Mouse (Mus musculus) neural tube, embryonic 13.5 days (tissue): Measurements from ENCODE around the gene Pin4. TPM values are rescaled to one million over a fixed set of nuclear protein-coding genes. Genes with fewer than 3 reads are reported as not detected.
"Not testable (repeated sequence)": the region's sequence is repeated elsewhere in the genome, so short reads cannot be mapped to it uniquely, and the experiment has no call there.

ENCODE experiments used
- ATAC-seq: fragments of 200-750 bp; cut with Nextera tagmentation; 2 replicates; pipeline ENCODE4 v1.8.0; 2017; ENCODE audit warnings: low read depth, mild to moderate bottlenecking, moderate TSS enrichment, moderate library complexity
- H3K27ac ChIP-seq: fragments of 300-500 bp; sonication (generic); replicated peaks from 2 replicates; pipeline ENCODE4 v1.5.1; 2015; ENCODE audit warnings: moderate library complexity, mild to moderate bottlenecking, inconsistent platforms
- H3K27me3 ChIP-seq: fragments of 300-500 bp; sonication (generic); 2 replicates; pipeline ENCODE4 v1.6.1; 2015; ENCODE audit warnings: mild to moderate bottlenecking, inconsistent platforms
- H3K36me3 ChIP-seq: fragments of 300-500 bp; sonication (generic); 2 replicates; pipeline ENCODE4 v1.6.1; 2015; ENCODE audit warnings: mild to moderate bottlenecking, inconsistent platforms
- H3K4me1 ChIP-seq: fragments of 300-500 bp; sonication (generic); replicated peaks from 2 replicates; pipeline ENCODE4 v1.6.1; 2015; ENCODE audit warnings: inconsistent platforms
- H3K4me2 ChIP-seq: fragments of 300-500 bp; sonication (generic); 2 replicates; pipeline ENCODE4 v1.6.1; 2015; ENCODE audit warnings: inconsistent platforms, mild to moderate bottlenecking, moderate library complexity
- H3K4me3 ChIP-seq: fragments of 300-500 bp; sonication (generic); 2 replicates; pipeline ENCODE4 v1.5.1; 2015; ENCODE audit warnings: mild to moderate bottlenecking, inconsistent platforms
- H3K9ac ChIP-seq: fragments of 300-500 bp; sonication (generic); 2 replicates; pipeline ENCODE4 v1.6.1; 2015; ENCODE audit warnings: moderate library complexity, mild to moderate bottlenecking, inconsistent platforms
- H3K9me3 ChIP-seq: fragments of 300-500 bp; sonication (generic); 2 replicates; pipeline ENCODE4 v1.6.1; 2016; ENCODE audit warnings: inconsistent platforms
- WGBS: fragments of 180-500 bp; shearing (Covaris S2); methylation state at CpG from one replicate; pipeline ENCODE4 v1.1.7; 2015; 5-methylcytosine and 5-hydroxymethylcytosine counted together
- polyA plus RNA-seq: library from polyadenylated mRNA; unstranded; fragments of >200 nt; fragmentation: Nextera tagmentation; extraction: Ambion mirVana; gene quantifications from 2 replicates; pipeline ENCODE4 v1.2.1, GENCODE M21; 2015

Gene Pin4
- polyA plus RNA-seq, 1 experiment from 2014 or later, result 97.1 TPM

GRCm38 (mm10) chrX:102085798-102086443 is 33.3 kb upstream of the Pin4 start:
- no peaks in the 10 kb centered on the region for H3K36me3 ChIP-seq
- peaks cover 26% of the 10 kb centered on the region for H3K27me3 ChIP-seq
- H3K9me3 ChIP-seq, result no peaks in the 10 kb centered on the region
- ATAC-seq, result no peak
- 80% methylated on average over 8 of the region's 8 CpGs for WGBS
- no peak overlapping the region for H3K9ac ChIP-seq
- no peak overlapping the region for H3K27ac ChIP-seq
- no peak overlapping the region for H3K4me2 ChIP-seq
- no peak overlapping the region for H3K4me3 ChIP-seq
- H3K4me1 ChIP-seq, result peaks cover 23% of the 10 kb centered on the region

- no peak overlapping the region for H3K4me2 ChIP-seq
- no peaks in the 10 kb centered on the region for H3K9me3 ChIP-seq
- no peaks in the 10 kb centered on the region for H3K36me3 ChIP-seq
- 79% methylated on average over 3 of the region's 3 CpGs for WGBS
- no peak for ATAC-seq
- no peak overlapping the region for H3K9ac ChIP-seq
- H3K4me1 ChIP-seq, result no peaks in the 10 kb centered on the region
- peaks cover 23% of the 10 kb centered on the region for H3K27me3 ChIP-seq
- no peak overlapping the region for H3K4me3 ChIP-seq
- H3K27ac ChIP-seq, result no peak overlapping the region
Observed at GRCm38 (mm10) chrX:102090605-102091004, 28.6 kb upstream of the Pin4 start.

- H3K27ac ChIP-seq, result no peak overlapping the region
- no peak overlapping the region for H3K4me2 ChIP-seq
- peaks cover 26% of the 10 kb centered on the region for H3K27me3 ChIP-seq
- no peak overlapping the region for H3K9ac ChIP-seq
- no peaks in the 10 kb centered on the region for H3K36me3 ChIP-seq
- H3K9me3 ChIP-seq, result no peaks in the 10 kb centered on the region
- ATAC-seq, result no peak
- no peaks in the 10 kb centered on the region for H3K4me1 ChIP-seq
- no peak overlapping the region for H3K4me3 ChIP-seq
- 76% methylated on average over 7 of the region's 7 CpGs for WGBS
Observed at GRCm38 (mm10) chrX:102094381-102094904, 24.8 kb upstream of the Pin4 start.

- peaks cover 13% of the 10 kb centered on the region for H3K27me3 ChIP-seq
- H3K36me3 ChIP-seq, result no peaks in the 10 kb centered on the region
- H3K27ac ChIP-seq, result no peak overlapping the region
- no peaks in the 10 kb centered on the region for H3K4me1 ChIP-seq
- H3K4me2 ChIP-seq, result no peak overlapping the region
- H3K4me3 ChIP-seq, result no peak overlapping the region
- no peak overlapping the region for H3K9ac ChIP-seq
- no peaks in the 10 kb centered on the region for H3K9me3 ChIP-seq
- ATAC-seq, result no peak
- 60% methylated on average over 7 of the region's 7 CpGs for WGBS
Observed at GRCm38 (mm10) chrX:102101886-102102285, 17.4 kb upstream of the Pin4 start.

GRCm38 (mm10) chrX:102103830-102104229 is 15.4 kb upstream of the Pin4 start:
- H3K4me3 ChIP-seq, H3K4me1 ChIP-seq, H3K4me2 ChIP-seq, H3K36me3 ChIP-seq, H3K27ac ChIP-seq, H3K9ac ChIP-seq, H3K9me3 ChIP-seq, ATAC-seq: not testable (repeated sequence)
- 83% methylated on average over 2 of the region's 2 CpGs for WGBS
- H3K27me3 ChIP-seq, result peaks cover 12% of the 10 kb centered on the region; the same call in 1 of the 2 replicates

- not testable (repeated sequence) for H3K36me3 ChIP-seq, H3K4me2 ChIP-seq, ATAC-seq, H3K4me3 ChIP-seq, H3K9me3 ChIP-seq, H3K4me1 ChIP-seq, H3K27ac ChIP-seq, H3K9ac ChIP-seq
- WGBS, result 80% methylated on average over 5 of the region's 5 CpGs
- H3K27me3 ChIP-seq, result peaks cover 20% of the 10 kb centered on the region
Observed at GRCm38 (mm10) chrX:102109349-102109748, 9.9 kb upstream of the Pin4 start.

- no peak for ATAC-seq
- WGBS, result 25% methylated on average over 4 of the region's 4 CpGs
- peaks cover 10% of the 10 kb centered on the region for H3K27me3 ChIP-seq
- no peaks in the 10 kb centered on the region for H3K9me3 ChIP-seq
- peaks cover 6% of the 10 kb centered on the region for H3K4me1 ChIP-seq
- no peaks in the 10 kb centered on the region for H3K36me3 ChIP-seq
- no peak overlapping the region for H3K4me2 ChIP-seq
- peak overlapping the region; percentile 70 for H3K27ac ChIP-seq
- H3K9ac ChIP-seq, result no peak overlapping the region
- H3K4me3 ChIP-seq, result no peak overlapping the region
Observed at GRCm38 (mm10) chrX:102115676-102116075, 3.6 kb upstream of the Pin4 start.

GRCm38 (mm10) chrX:102121321-102121720 is 2.1 kb downstream of the Pin4 start:
- ATAC-seq, result no peak
- Histone ChIP-seq H3K9ac (no peak overlapping the region), H3K4me1 (peaks cover 6% of the 10 kb centered on the region), H3K9me3 (no peaks in the 10 kb centered on the region), H3K27me3 (no peaks in the 10 kb centered on the region; the same call in 1 of the 2 replicates), H3K27ac (no peak overlapping the region), H3K4me2 (no peak overlapping the region), H3K36me3 (peaks cover 33% of the 10 kb centered on the region), H3K4me3 (no peak overlapping the region)
- WGBS, result 82% methylated on average over 2 of the region's 2 CpGs

- Histone ChIP-seq H3K9me3 (no peaks in the 10 kb centered on the region), H3K36me3 (no peaks in the 10 kb centered on the region), H3K4me1 (no peaks in the 10 kb centered on the region), H3K27me3 (no peaks in the 10 kb centered on the region), H3K4me2 (no peak overlapping the region), H3K9ac (no peak overlapping the region), H3K4me3 (no peak overlapping the region), H3K27ac (no peak overlapping the region)
- WGBS, result 92% methylated on average over 1 of the region's 1 CpGs
- no peak for ATAC-seq
Observed at GRCm38 (mm10) chrX:102141157-102141556, 21.9 kb downstream of the Pin4 start.

GRCm38 (mm10) chrX:102156618-102157422 is 37.6 kb downstream of the Pin4 start, which contains the start of gene Ercc6l:
Gene Ercc6l, minus strand, starts transcription at chrX:102157091.
- Histone ChIP-seq H3K4me2 (peak within 1 kb of the TSS; percentile 57), H3K27ac (peak within 1 kb of the TSS; percentile 69; the same call in 1 of the 2 replicates), H3K9me3 (no peaks in the 10 kb centered on the region), H3K36me3 (no peaks in the 10 kb centered on the region), H3K27me3 (no peaks in the 10 kb centered on the region), H3K9ac (peak within 1 kb of the TSS; percentile 60), H3K4me3 (peak within 1 kb of the TSS; percentile 42), H3K4me1 (0 out of 2 replicates have a peak, but pooled peaks cover 6% of the 10 kb centered on the region)
- ATAC-seq, result peak; percentile 99
- 17% methylated on average over 42 of the region's 42 CpGs for WGBS

- peak overlapping the region; percentile 41; the same call in 1 of the 2 replicates for H3K9ac ChIP-seq
- WGBS, result 51% methylated on average over 5 of the region's 5 CpGs
- peak overlapping the region; percentile 69; the same call in 1 of the 2 replicates for H3K27ac ChIP-seq
- no peaks in the 10 kb centered on the region for H3K9me3 ChIP-seq
- no peaks in the 10 kb centered on the region for H3K27me3 ChIP-seq
- no peak for ATAC-seq
- no peaks in the 10 kb centered on the region for H3K36me3 ChIP-seq
- H3K4me1 ChIP-seq, result 0 out of 2 replicates have a peak, but pooled peaks cover 6% of the 10 kb centered on the region
- H3K4me2 ChIP-seq, result peak overlapping the region; percentile 57
- H3K4me3 ChIP-seq, result peak overlapping the region; percentile 42
Observed at GRCm38 (mm10) chrX:102157423-102157791, 38.2 kb downstream of the Pin4 start.

GRCm38 (mm10) chrX:102159778-102160177 is 40.5 kb downstream of the Pin4 start:
- Histone ChIP-seq H3K36me3 (no peaks in the 10 kb centered on the region), H3K4me1 (0 out of 2 replicates have a peak, but pooled peaks cover 6% of the 10 kb centered on the region), H3K27me3 (no peaks in the 10 kb centered on the region), H3K27ac (no peak overlapping the region), H3K9me3 (no peaks in the 10 kb centered on the region), H3K9ac (no peak overlapping the region), H3K4me2 (no peak overlapping the region), H3K4me3 (no peak overlapping the region)
- 35% methylated on average over 2 of the region's 2 CpGs for WGBS
- ATAC-seq, result no peak
